7 mouse cellular contexts compared by ENCODE assay signal in the genomic region with DNA sequence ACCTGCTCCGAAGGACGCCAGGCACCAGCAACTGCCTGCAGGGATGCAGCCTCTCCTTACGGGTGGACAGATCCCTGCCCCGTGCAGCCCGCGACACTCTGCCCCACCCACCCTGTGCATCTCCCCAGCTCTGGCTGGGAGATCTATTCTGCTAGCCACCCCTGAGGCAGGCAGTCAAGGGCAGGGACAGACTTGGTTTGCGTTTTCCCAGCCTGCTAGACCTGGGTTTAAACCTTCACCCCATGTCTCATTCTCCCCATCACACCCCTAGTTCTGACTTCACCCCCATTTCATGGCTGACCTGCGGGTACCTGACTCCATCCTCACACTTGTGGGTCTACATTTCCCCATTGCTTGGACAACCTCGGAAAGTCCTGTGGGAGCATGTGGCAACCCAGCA. TPM values are rescaled to one million over a fixed set of nuclear protein-coding genes. Genes with fewer than 3 reads are reported as not detected.
DNase-seq lines count a peak whose midpoint lies in the region; ATAC-seq and TF ChIP-seq lines count a peak whose summit lies in the region.

Gene Shisal1, minus strand, starts transcription at position 101 of the 400 bp plus-strand sequence.

- H3K4me3 ChIP-seq in left cerebral cortex, adult 2 months, result peak within 1 kb of the TSS; percentile 69
- peak within 1 kb of the TSS; percentile 58 for H3K4me3 ChIP-seq in forebrain, embryonic 13.5 days
- H3K4me3 ChIP-seq in neural tube, embryonic 14.5 days (ENCODE audit: low read depth, low read length), result peak within 1 kb of the TSS; percentile 47

- no peaks in the 10 kb centered on the region for H3K9me3 ChIP-seq in forebrain, embryonic 13.5 days (replicated peaks)
- no peaks in the 10 kb centered on the region for H3K9me3 ChIP-seq in neural tube, embryonic 14.5 days (ENCODE audit: control insufficient read depth, low read length)

- H3K27ac ChIP-seq in left cerebral cortex, adult 2 months, result peak within 1 kb of the TSS; percentile 85
- H3K27ac ChIP-seq in forebrain, embryonic 13.5 days, result peak within 1 kb of the TSS; percentile 61
- H3K27ac ChIP-seq in neural tube, embryonic 14.5 days (ENCODE audit: low read depth, low read length), result peak within 1 kb of the TSS; percentile 28; the same call in 1 of the 2 replicates

- intact Hi-C loops in left cerebral cortex, adult 2 months (cut with DNase I), result loop anchor here (5.0 kb wide), 2 partner anchors 150 to 185 kb away; no protein-coding TSS in a partner anchor
- intact Hi-C loops in left cerebral cortex, postnatal 10 days (cut with DNase I), result loop anchor here (5.0 kb wide), 1 partner anchor 185 kb away; no protein-coding TSS in a partner anchor

- peak within 1 kb of the TSS; percentile 80 for H3K9ac ChIP-seq in forebrain, embryonic 13.5 days
- H3K9ac ChIP-seq in neural tube, embryonic 14.5 days (replicated peaks; ENCODE audit: low read depth, low read length), result peak within 1 kb of the TSS; percentile 72

- WGBS in forebrain, embryonic 13.5 days, result 18% methylated on average over 9 of the region's 9 CpGs
- 15% methylated on average over 9 of the region's 9 CpGs for WGBS in neural tube, embryonic 14.5 days

- H3K4me2 ChIP-seq in forebrain, embryonic 13.5 days, result peak within 1 kb of the TSS; percentile 92
- H3K4me2 ChIP-seq in neural tube, embryonic 14.5 days (ENCODE audit: low read depth, low read length), result peak within 1 kb of the TSS; percentile 95

- no peak for TF ChIP-seq CTCF in left cerebral cortex, adult 2 months (IDR thresholded peaks at IDR 0.05)

- H3K36me3 ChIP-seq in forebrain, embryonic 13.5 days (ENCODE audit: poor library complexity, severe bottlenecking), result no peaks in the 10 kb centered on the region
- no peaks in the 10 kb centered on the region for H3K36me3 ChIP-seq in neural tube, embryonic 14.5 days (ENCODE audit: control insufficient read depth, insufficient read depth, low read length)

- no peak for ATAC-seq in forebrain, embryonic 13.5 days
- no peak for ATAC-seq in neural tube, embryonic 14.5 days (ENCODE audit: low read depth)

- peaks cover 56% of the 10 kb centered on the region for H3K4me1 ChIP-seq in forebrain, embryonic 13.5 days
- H3K4me1 ChIP-seq in neural tube, embryonic 14.5 days (ENCODE audit: control insufficient read depth, insufficient read depth, low read length), result peaks cover 15% of the 10 kb centered on the region

- peaks cover 49% of the 10 kb centered on the region for H3K27me3 ChIP-seq in forebrain, embryonic 13.5 days
- H3K27me3 ChIP-seq in neural tube, embryonic 14.5 days (ENCODE audit: control insufficient read depth, insufficient read depth, low read length), result no peaks in the 10 kb centered on the region; the same call in 1 of the 2 replicates

- DNase-seq in left cerebral cortex, adult 2 months (ENCODE audit: extremely low spot score in 1 of 2, low spot score in 2 of 2), result no peak
- no peak for DNase-seq in left cerebral cortex, adult 9 months (ENCODE audit: low spot score in 2 of 2)
- DNase-seq in left cerebral cortex, postnatal 10 days (ENCODE audit: extremely low spot score in 1 of 2, low spot score in 2 of 2), result no peak
- no peak for DNase-seq in urinary bladder, postnatal 10 days (ENCODE audit: low spot score)
- no peak for DNase-seq in cerebellum, adult 11-12 months

RNA-seq across cellular contexts. Expression of gene Shisal1, which starts in this region (rescaled TPM):
- total RNA-seq in left cerebral cortex, adult 2 months (2021), result 10 to 100 TPM; 40.5 to 48.2 TPM
- polyA plus RNA-seq in forebrain, embryonic 13.5 days (2015; fragmentation: Nextera tagmentation; extraction: Ambion mirVana), result 6.1 TPM in 2 replicates
- total RNA-seq in left cerebral cortex, postnatal 10 days (2021), result 10 to 100 TPM; 51.4 to 54.1 TPM
- 5.5 and 11.9 TPM in 2 replicates for polyA plus RNA-seq in neural tube, embryonic 14.5 days (2014; fragmentation: Nextera tagmentation; extraction: Ambion mirVana)

Comparison
In these comparisons a context has a peak if more than half of its experiments do, and no peak if none do; other contexts are left out.
1. H3K27ac ChIP-seq: peak in every context shown above with its lines; median percentile 85 in left cerebral cortex, adult 2 months; 61 in forebrain, embryonic 13.5 days; 28 in neural tube, embryonic 14.5 days.